Mouse (Mus musculus): ENCODE data around the gene Supt3.

DNA sequence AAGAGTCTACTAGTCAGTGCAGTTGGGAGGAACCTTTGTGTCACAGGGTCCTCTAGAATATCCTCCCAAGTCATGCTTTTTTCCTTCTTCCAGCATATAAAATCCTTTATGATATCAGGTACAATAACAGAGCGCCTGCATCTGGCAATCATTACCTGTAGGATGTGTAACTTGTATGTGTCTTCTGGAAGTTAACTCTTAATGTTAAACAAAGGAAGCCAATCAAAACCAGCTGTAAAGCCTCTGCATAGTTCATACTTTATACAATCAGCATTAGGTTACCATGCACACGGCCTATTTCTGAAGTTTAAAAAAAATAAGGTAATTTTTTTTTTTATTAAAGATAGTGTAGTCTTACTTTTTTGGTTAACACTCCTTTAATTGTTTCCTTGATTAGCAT, 179.7 kb downstream of the Supt3 start:
- TF ChIP-seq POLR2A (IDR thresholded peaks at IDR 0.05; ENCODE audit: borderline replicate concordance, insufficient read depth, low read length) (no peak), CTCF (IDR thresholded peaks at IDR 0.05; ENCODE audit: borderline replicate concordance, insufficient read depth, low read depth, low read length) (no peak)

Data from cerebellum, adult 2 months (tissue).